Mouse (Mus musculus): ENCODE data around the gene Ruvbl2. TPM values are rescaled to one million over a fixed set of nuclear protein-coding genes. Genes with fewer than 3 reads are reported as not detected.
"Not testable (repeated sequence)": the region's sequence is repeated elsewhere in the genome, so short reads cannot be mapped to it uniquely, and the experiment has no call there.

Ruvbl2 gene
- polyA plus RNA-seq, 1 experiment from 2014 or later = 228 TPM

- Histone ChIP-seq H3K36me3 (peaks cover 33% of the 10 kb centered on the region), H3K27ac (peak overlapping the region; percentile 98; the same call in 1 of the 2 replicates), H3K4me1 (peaks cover 18% of the 10 kb centered on the region), H3K4me3 (peak overlapping the region; percentile 87)
- 6% methylated on average over 3 of the region's 3 CpGs for WGBS
- H3K27me3 ChIP-seq (ENCODE audit: low read depth, poor library complexity, severe bottlenecking); DNase-seq (ENCODE audit: low spot score); H3K9me3 ChIP-seq (replicated peaks): not testable (repeated sequence)
These were observed 41.5 kb downstream of the Ruvbl2 start for GRCm38 (mm10) chr7:45396337-45396775.

GRCm38 (mm10) chr7:45395578-45396336 is 42.1 kb downstream of the Ruvbl2 start, which contains the start of gene Snrnp70:
Gene Snrnp70, minus strand, starts transcription at chr7:45395742.
- peak; percentile 100 for DNase-seq (ENCODE audit: low spot score)
- H3K4me1 ChIP-seq = peaks cover 18% of the 10 kb centered on the region
- H3K27ac ChIP-seq = peak within 1 kb of the TSS; percentile 98
- H3K4me3 ChIP-seq = peak within 1 kb of the TSS; percentile 87
- no peaks in the 10 kb centered on the region for H3K9me3 ChIP-seq (replicated peaks)
- peaks cover 38% of the 10 kb centered on the region for H3K36me3 ChIP-seq
- under 1% methylated on average over 60 of the region's 60 CpGs for WGBS
- H3K27me3 ChIP-seq (ENCODE audit: low read depth, poor library complexity, severe bottlenecking) = no peaks in the 10 kb centered on the region

DNA sequence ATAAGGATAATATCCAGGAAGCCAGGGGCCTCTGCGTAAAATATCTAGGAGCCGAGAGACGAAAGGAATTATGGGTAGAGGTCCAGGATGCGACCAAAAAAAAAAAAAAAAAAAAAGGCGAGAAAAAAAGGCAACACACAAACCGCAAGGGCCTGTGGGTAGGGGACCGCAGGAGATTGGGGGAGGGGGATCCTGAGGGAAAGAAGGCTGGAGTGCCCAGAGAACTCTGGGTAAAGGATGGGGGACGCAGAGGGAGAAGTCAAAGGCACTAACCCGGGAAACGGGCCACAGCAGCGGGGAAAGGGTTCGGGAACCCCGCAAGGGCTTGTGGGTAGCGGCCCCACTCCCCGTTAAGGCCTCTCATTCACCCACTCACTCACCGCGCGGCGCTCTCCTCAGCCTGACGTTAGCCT is 42.8 kb downstream of the Ruvbl2 start:
- peaks cover 18% of the 10 kb centered on the region for H3K4me1 ChIP-seq
- DNase-seq (ENCODE audit: low spot score) = no peak
- peak overlapping the region; percentile 87 for H3K4me3 ChIP-seq
- H3K9me3 ChIP-seq (replicated peaks) = no peaks in the 10 kb centered on the region
- 0% methylated on average over 19 of the region's 20 CpGs for WGBS
- H3K36me3 ChIP-seq = peaks cover 44% of the 10 kb centered on the region
- peak overlapping the region; percentile 98 for H3K27ac ChIP-seq
- no peaks in the 10 kb centered on the region for H3K27me3 ChIP-seq (ENCODE audit: low read depth, poor library complexity, severe bottlenecking)

- Histone ChIP-seq H3K4me3 (no peak overlapping the region), H3K9me3 (replicated peaks) (no peaks in the 10 kb centered on the region), H3K36me3 (peaks cover 100% of the 10 kb centered on the region), H3K27ac (no peak overlapping the region), H3K4me1 (no peaks in the 10 kb centered on the region), H3K27me3 (ENCODE audit: low read depth, poor library complexity, severe bottlenecking) (no peaks in the 10 kb centered on the region)
- WGBS = 83% methylated on average over 3 of the region's 3 CpGs
- no peak for DNase-seq (ENCODE audit: low spot score)
These were observed 51.8 kb downstream of the Ruvbl2 start for GRCm38 (mm10) chr7:45386077-45386476.

DNA sequence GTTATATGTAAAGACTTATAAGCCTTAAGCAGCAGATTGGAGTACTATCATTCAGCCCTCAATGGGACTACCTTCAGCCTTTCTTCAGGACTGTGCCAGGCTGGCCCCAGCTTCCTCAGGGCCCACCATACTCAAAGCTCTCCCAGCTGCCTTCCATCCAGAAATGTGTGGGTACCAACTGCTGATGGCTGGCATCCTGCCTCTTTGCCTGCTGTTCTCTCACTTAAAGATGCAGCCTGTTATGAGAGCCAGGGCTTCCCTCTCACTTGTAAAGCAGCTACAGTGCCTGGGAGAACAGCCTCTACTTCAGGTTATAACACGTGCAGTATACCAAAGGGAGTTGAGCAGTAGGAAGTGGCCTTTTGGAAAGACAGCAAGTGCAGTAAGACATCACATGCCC is 61.8 kb downstream of the Ruvbl2 start:
- 92% methylated on average over 1 of the region's 1 CpGs for WGBS

DNA sequence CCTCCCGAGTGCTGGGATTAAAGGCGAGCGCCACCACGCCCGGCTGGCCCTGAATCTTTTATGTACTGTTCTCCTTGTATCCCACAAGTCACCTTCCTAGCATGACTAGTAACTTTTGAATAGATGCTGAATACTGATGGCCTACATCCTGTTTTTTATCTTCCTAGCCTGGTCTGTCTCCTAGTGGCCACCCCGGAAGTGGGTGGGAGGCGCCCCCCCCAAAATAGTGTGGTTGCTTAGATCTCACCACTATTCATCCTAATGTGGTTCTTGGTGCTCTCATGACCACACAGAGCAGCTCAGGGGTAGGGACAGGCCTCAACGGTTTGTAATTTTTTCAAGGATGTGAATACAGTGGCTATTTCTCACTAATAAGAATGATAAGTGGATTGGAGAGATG is 63.3 kb downstream of the Ruvbl2 start:
- peaks cover 10% of the 10 kb centered on the region for H3K27me3 ChIP-seq (ENCODE audit: low read depth, poor library complexity, severe bottlenecking)
- H3K36me3 ChIP-seq = peaks cover 81% of the 10 kb centered on the region
- DNase-seq (ENCODE audit: low spot score) = no peak
- 95% methylated on average over 8 of the region's 8 CpGs for WGBS
- H3K27ac ChIP-seq = no peak overlapping the region
- H3K9me3 ChIP-seq (replicated peaks) = no peaks in the 10 kb centered on the region
- H3K4me3 ChIP-seq = no peak overlapping the region
- peaks cover 20% of the 10 kb centered on the region for H3K4me1 ChIP-seq

More for the DNA sequence above, 61.8 kb downstream of the Ruvbl2 start:
- H3K36me3 ChIP-seq = peaks cover 94% of the 10 kb centered on the region
- H3K4me3 ChIP-seq = no peak overlapping the region
- no peaks in the 10 kb centered on the region for H3K27me3 ChIP-seq (ENCODE audit: low read depth, poor library complexity, severe bottlenecking)
- H3K4me1 ChIP-seq = peaks cover 6% of the 10 kb centered on the region
- H3K9me3 ChIP-seq (replicated peaks) = no peaks in the 10 kb centered on the region
- no peak overlapping the region for H3K27ac ChIP-seq
- DNase-seq (ENCODE audit: low spot score) = no peak

- Histone ChIP-seq H3K27me3 (ENCODE audit: low read depth, poor library complexity, severe bottlenecking) (peaks cover 30% of the 10 kb centered on the region), H3K27ac (no peak overlapping the region), H3K4me1 (peaks cover 29% of the 10 kb centered on the region), H3K4me3 (no peak overlapping the region), H3K9me3 (replicated peaks) (no peaks in the 10 kb centered on the region), H3K36me3 (peaks cover 59% of the 10 kb centered on the region)
- DNase-seq (ENCODE audit: low spot score) = no peak
- WGBS = 88% methylated on average over 5 of the region's 5 CpGs
These were observed 65.5 kb downstream of the Ruvbl2 start for GRCm38 (mm10) chr7:45372371-45372770.

Small RNA genes lying within 50 kb of the gene (microRNA-seq; reads per million reads assigned to microRNA genes)
- gene Gm22133 = not detected

Other genes with a start within 250 kb of the Ruvbl2 start
- 0.45 and 0.68 TPM in 2 replicates for gene Ccdc155, start 233.2 kb downstream of the Ruvbl2 start, polyA plus RNA-seq (2016; fragmentation: Nextera tagmentation; extraction: Ambion mirVana)
- gene Dkkl1, start 225.9 kb downstream of the Ruvbl2 start, polyA plus RNA-seq (2016; fragmentation: Nextera tagmentation; extraction: Ambion mirVana) = 0.21 and 0.41 TPM in 2 replicates
- 435 and 481 TPM in 2 replicates for gene Tead2, start 222.3 kb downstream of the Ruvbl2 start, polyA plus RNA-seq (2016; fragmentation: Nextera tagmentation; extraction: Ambion mirVana)
- 1.1 and 1.2 TPM in 2 replicates for gene Cd37, start 199.0 kb downstream of the Ruvbl2 start, polyA plus RNA-seq (2016; fragmentation: Nextera tagmentation; extraction: Ambion mirVana)
- gene Slc6a16, start 197.0 kb downstream of the Ruvbl2 start, polyA plus RNA-seq (2016; fragmentation: Nextera tagmentation; extraction: Ambion mirVana) = 0.24 and 0.49 TPM in 2 replicates
- not detected in 2 replicates for gene Slc6a21, start 160.6 kb downstream of the Ruvbl2 start, polyA plus RNA-seq (2016; fragmentation: Nextera tagmentation; extraction: Ambion mirVana)
- 5.2 and 8.4 TPM in 2 replicates for gene Trpm4, start 104.3 kb downstream of the Ruvbl2 start, polyA plus RNA-seq (2016; fragmentation: Nextera tagmentation; extraction: Ambion mirVana)
- gene Hrc, start 102.8 kb downstream of the Ruvbl2 start, polyA plus RNA-seq (2016; fragmentation: Nextera tagmentation; extraction: Ambion mirVana) = 0.24 and 0.39 TPM in 2 replicates
- 2.4 and 5.3 TPM in 2 replicates for gene Ppfia3, start 71.1 kb downstream of the Ruvbl2 start, polyA plus RNA-seq (2016; fragmentation: Nextera tagmentation; extraction: Ambion mirVana)
- gene Lin7b, start 67.5 kb downstream of the Ruvbl2 start, polyA plus RNA-seq (2016; fragmentation: Nextera tagmentation; extraction: Ambion mirVana) = 0.40 and 0.64 TPM in 2 replicates
- 305 and 308 TPM in 2 replicates for gene Snrnp70, start 42.4 kb downstream of the Ruvbl2 start, polyA plus RNA-seq (2016; fragmentation: Nextera tagmentation; extraction: Ambion mirVana)
- 0.06 TPM in 1 of 2 replicates, not detected in the other for gene Kcna7, start 32.4 kb downstream of the Ruvbl2 start, polyA plus RNA-seq (2016; fragmentation: Nextera tagmentation; extraction: Ambion mirVana)
- 2.1 and 2.2 TPM in 2 replicates for gene Ntf5, start 24.4 kb downstream of the Ruvbl2 start, polyA plus RNA-seq (2016; fragmentation: Nextera tagmentation; extraction: Ambion mirVana)
- not detected in 2 replicates for gene Lhb, start 17.3 kb downstream of the Ruvbl2 start, polyA plus RNA-seq (2016; fragmentation: Nextera tagmentation; extraction: Ambion mirVana)
- 42.6 and 44.9 TPM in 2 replicates for gene Gys1, start 3.3 kb downstream of the Ruvbl2 start, polyA plus RNA-seq (2016; fragmentation: Nextera tagmentation; extraction: Ambion mirVana)
- gene Ftl1, start 21.8 kb upstream of the Ruvbl2 start, polyA plus RNA-seq (2016; fragmentation: Nextera tagmentation; extraction: Ambion mirVana) = 5,063 and 5,416 TPM in 2 replicates
- 248 and 297 TPM in 2 replicates for gene Bax, start 28.8 kb upstream of the Ruvbl2 start, polyA plus RNA-seq (2016; fragmentation: Nextera tagmentation; extraction: Ambion mirVana)
- gene Tulp2, start 43.8 kb upstream of the Ruvbl2 start, polyA plus RNA-seq (2016; fragmentation: Nextera tagmentation; extraction: Ambion mirVana) = 1.8 and 2.2 TPM in 2 replicates
- not detected in 2 replicates for gene Gm45808, start 48.7 kb upstream of the Ruvbl2 start, polyA plus RNA-seq (2016; fragmentation: Nextera tagmentation; extraction: Ambion mirVana)
- 4.9 and 5.8 TPM in 2 replicates for gene Dhdh, start 50.7 kb upstream of the Ruvbl2 start, polyA plus RNA-seq (2016; fragmentation: Nextera tagmentation; extraction: Ambion mirVana)
- 116 and 125 TPM in 2 replicates for gene Nucb1, start 72.3 kb upstream of the Ruvbl2 start, polyA plus RNA-seq (2016; fragmentation: Nextera tagmentation; extraction: Ambion mirVana)
- gene Ppp1r15a, start 88.2 kb upstream of the Ruvbl2 start, polyA plus RNA-seq (2016; fragmentation: Nextera tagmentation; extraction: Ambion mirVana) = 22.4 and 25.7 TPM in 2 replicates
- 0.43 and 1.0 TPM in 2 replicates for gene Plekha4, start 88.2 kb upstream of the Ruvbl2 start, polyA plus RNA-seq (2016; fragmentation: Nextera tagmentation; extraction: Ambion mirVana)
- gene Hsd17b14, start 116.8 kb upstream of the Ruvbl2 start, polyA plus RNA-seq (2016; fragmentation: Nextera tagmentation; extraction: Ambion mirVana) = 1.0 and 1.1 TPM in 2 replicates
- gene Bcat2, start 132.1 kb upstream of the Ruvbl2 start, polyA plus RNA-seq (2016; fragmentation: Nextera tagmentation; extraction: Ambion mirVana) = 65.8 and 68.0 TPM in 2 replicates
- not detected in 2 replicates for gene Fgf21, start 177.4 kb upstream of the Ruvbl2 start, polyA plus RNA-seq (2016; fragmentation: Nextera tagmentation; extraction: Ambion mirVana)
- gene Fut1, start 179.2 kb upstream of the Ruvbl2 start, polyA plus RNA-seq (2016; fragmentation: Nextera tagmentation; extraction: Ambion mirVana) = not detected in 2 replicates
- gene Izumo1, start 183.7 kb upstream of the Ruvbl2 start, polyA plus RNA-seq (2016; fragmentation: Nextera tagmentation; extraction: Ambion mirVana) = 0.24 TPM in 1 of 2 replicates, not detected in the other
- gene Rasip1, start 189.4 kb upstream of the Ruvbl2 start, polyA plus RNA-seq (2016; fragmentation: Nextera tagmentation; extraction: Ambion mirVana) = 8.0 and 8.3 TPM in 2 replicates
- gene Mamstr, start 201.9 kb upstream of the Ruvbl2 start, polyA plus RNA-seq (2016; fragmentation: Nextera tagmentation; extraction: Ambion mirVana) = 2.2 and 3.2 TPM in 2 replicates
- gene Fut2, start 228.3 kb upstream of the Ruvbl2 start, polyA plus RNA-seq (2016; fragmentation: Nextera tagmentation; extraction: Ambion mirVana) = 0.16 and 0.21 TPM in 2 replicates
- 0.16 and 0.39 TPM in 2 replicates for gene Ntn5, start 245.9 kb upstream of the Ruvbl2 start, polyA plus RNA-seq (2016; fragmentation: Nextera tagmentation; extraction: Ambion mirVana)